In genomic region chr17:29456926-29457325, GRCm38 (mm10) we compare ENCODE assay signal across 17 mouse cellular contexts. TPM values are rescaled to one million over a fixed set of nuclear protein-coding genes. Genes with fewer than 3 reads are reported as not detected.
DNase-seq lines count a peak whose midpoint lies in the region; ATAC-seq and TF ChIP-seq lines count a peak whose summit lies in the region.
"Had no signal": no experiment of that assay in that cellular context is flagged by ENCODE, and none has a peak within 500 bp of the region (broad histone marks: within the 10 kb centered on the region; RNA-seq: fewer than 3 reads in every experiment).

No protein-coding gene starts in this region.

- H3K4me1 ChIP-seq in heart, embryonic 14.5 days (ENCODE audit: control insufficient read depth in 2 of 2, insufficient read depth in 2 of 2, low read length in 2 of 2) = peaks cover 33 to 56% of the 10 kb centered on the region in 2 experiments
- peaks cover 89% of the 10 kb centered on the region for H3K4me1 ChIP-seq in E14TG2a.4 (replicated peaks; ENCODE audit: low read depth, low read length)
- H3K4me1 ChIP-seq in embryonic facial prominence, embryonic 12.5 days = peaks cover 47% of the 10 kb centered on the region
- peaks cover 39% of the 10 kb centered on the region for H3K4me1 ChIP-seq in limb, embryonic 12.5 days (replicated peaks)

- no peak for DNase-seq in heart, adult 11 months
- no peak for DNase-seq in spleen, postnatal 36 days (ENCODE audit: low spot score in 2 of 2)
- no peak for DNase-seq in retina, postnatal 1 day
- DNase-seq: liver; lung, embryonic 14.5 days; midbrain, embryonic 14.5 days; right cerebral cortex, postnatal 14 days had no signal

- H3K27ac ChIP-seq in heart, embryonic 14.5 days (replicated peaks in 1 of 2; ENCODE audit: control insufficient read depth in 1 of 2, insufficient read depth in 1 of 2, low read depth in 2 of 2, low read length in 2 of 2) = peak overlapping the region; percentile 88 to 97
- H3K27ac ChIP-seq in embryonic facial prominence, embryonic 12.5 days = peak overlapping the region; percentile 84
- H3K27ac ChIP-seq in limb, embryonic 12.5 days = peak overlapping the region; percentile 7; the same call in 1 of the 2 replicates
- H3K27ac ChIP-seq: forebrain, embryonic 12.5 days; hindbrain, embryonic 12.5 days; left cerebral cortex, adult 2 months; macrophage had no signal

- H3K36me3 ChIP-seq in heart, embryonic 14.5 days (ENCODE audit: control insufficient read depth, insufficient read depth, low read length) = no peaks in the 10 kb centered on the region
- H3K36me3 ChIP-seq in E14TG2a.4 (ENCODE audit: insufficient read depth, low read length) = peaks cover 8% of the 10 kb centered on the region
- no peaks in the 10 kb centered on the region for H3K36me3 ChIP-seq in embryonic facial prominence, embryonic 12.5 days
- no peaks in the 10 kb centered on the region for H3K36me3 ChIP-seq in limb, embryonic 12.5 days
- H3K36me3 ChIP-seq: forebrain, embryonic 12.5 days; hindbrain, embryonic 12.5 days; intestine, embryonic 15.5 days had no signal

- WGBS in heart, embryonic 14.5 days = 65% methylated on average over 2 of the region's 2 CpGs
- WGBS in embryonic facial prominence, embryonic 12.5 days = 57% methylated on average over 2 of the region's 2 CpGs
- 65% methylated on average over 2 of the region's 2 CpGs for WGBS in limb, embryonic 12.5 days

- no peak for TF ChIP-seq CTCF in E14TG2a.4 (conservative IDR thresholded peaks at IDR 0.05; ENCODE audit: low read length)

- no peak for ATAC-seq in heart, embryonic 14.5 days (ENCODE audit: insufficient number of reproducible peaks, insufficient read depth, low FRiP score, low read depth)
- no peak for ATAC-seq in embryonic facial prominence, embryonic 12.5 days (ENCODE audit: insufficient number of reproducible peaks, insufficient read depth, low FRiP score, low TSS enrichment)
- no peak for ATAC-seq in limb, embryonic 12.5 days (ENCODE audit: insufficient number of reproducible peaks, insufficient read depth, low FRiP score, low TSS enrichment, low read depth)
- ATAC-seq: activated CD4-positive, CD25-positive, alpha-beta regulatory T cell, adult 4 months; intestine, embryonic 15.5 days had no signal

- no peak overlapping the region for H3K4me3 ChIP-seq in heart, embryonic 14.5 days (ENCODE audit: control insufficient read depth in 1 of 2, insufficient read depth in 1 of 2, low read depth in 1 of 2, low read length in 2 of 2)
- H3K4me3 ChIP-seq in E14TG2a.4 (replicated peaks; ENCODE audit: low read length) = 0 out of 2 replicates have a peak overlapping the region, but pooled peaks have one; percentile 32
- H3K4me3 ChIP-seq in embryonic facial prominence, embryonic 12.5 days = no peak overlapping the region
- H3K4me3 ChIP-seq in limb, embryonic 12.5 days (replicated peaks) = no peak overlapping the region
- H3K4me3 ChIP-seq: forebrain, embryonic 12.5 days; hindbrain, embryonic 12.5 days; intestine, embryonic 15.5 days; left cerebral cortex, adult 2 months had no signal

- no peak overlapping the region for H3K4me2 ChIP-seq in heart, embryonic 14.5 days (ENCODE audit: low read length)
- H3K4me2 ChIP-seq in embryonic facial prominence, embryonic 12.5 days (replicated peaks) = no peak overlapping the region
- no peak overlapping the region for H3K4me2 ChIP-seq in limb, embryonic 12.5 days
- H3K4me2 ChIP-seq: forebrain, embryonic 12.5 days; hindbrain, embryonic 12.5 days; intestine, embryonic 15.5 days; lung, embryonic 14.5 days had no signal

- H3K9me3 ChIP-seq in heart, embryonic 14.5 days (ENCODE audit: control insufficient read depth, low read length) = 0 out of 2 replicates have a peak, but pooled peaks cover 2% of the 10 kb centered on the region
- H3K9me3 ChIP-seq in E14TG2a.4 (ENCODE audit: low read length) = no peaks in the 10 kb centered on the region
- H3K9me3 ChIP-seq in embryonic facial prominence, embryonic 12.5 days = 0 out of 2 replicates have a peak, but pooled peaks cover 2% of the 10 kb centered on the region
- no peaks in the 10 kb centered on the region for H3K9me3 ChIP-seq in limb, embryonic 12.5 days
- H3K9me3 ChIP-seq: forebrain, embryonic 12.5 days; hindbrain, embryonic 12.5 days; intestine, embryonic 15.5 days had no signal

- no peaks in the 10 kb centered on the region for H3K27me3 ChIP-seq in heart, embryonic 14.5 days (ENCODE audit: control insufficient read depth, insufficient read depth, low read length)
- no peaks in the 10 kb centered on the region for H3K27me3 ChIP-seq in E14TG2a.4 (ENCODE audit: insufficient read depth, low read length)
- no peaks in the 10 kb centered on the region for H3K27me3 ChIP-seq in embryonic facial prominence, embryonic 12.5 days
- H3K27me3 ChIP-seq in limb, embryonic 12.5 days = no peaks in the 10 kb centered on the region
- H3K27me3 ChIP-seq: hindbrain, embryonic 12.5 days; intestine, embryonic 15.5 days had no signal

- peak overlapping the region; percentile 68 for H3K9ac ChIP-seq in heart, embryonic 14.5 days (ENCODE audit: low read length)
- H3K9ac ChIP-seq in embryonic facial prominence, embryonic 12.5 days = no peak overlapping the region
- no peak overlapping the region for H3K9ac ChIP-seq in limb, embryonic 12.5 days (replicated peaks)
- H3K9ac ChIP-seq: intestine, embryonic 15.5 days; lung, embryonic 14.5 days had no signal

RNA-seq across cellular contexts. Expression of gene Pim1, which starts 33.6 kb away (rescaled TPM):
- polyA plus RNA-seq in heart, embryonic 14.5 days (2014; fragmentation: Nextera tagmentation; extraction: Ambion mirVana) = 14.1 and 16.5 TPM in 2 replicates
- 20.1 and 20.3 TPM in 2 replicates for polyA plus RNA-seq in embryonic facial prominence, embryonic 12.5 days (2016; fragmentation: Nextera tagmentation; extraction: Ambion mirVana)
- polyA plus RNA-seq in limb, embryonic 12.5 days (2016; fragmentation: Nextera tagmentation; extraction: Ambion mirVana) = 21.4 and 24.2 TPM in 2 replicates

Comparison
In these comparisons a context has a peak if more than half of its experiments do, and no peak if none do; other contexts are left out.
1. H3K27ac ChIP-seq: peak in every context shown above with its lines; median percentile 92 in heart, embryonic 14.5 days; 84 in embryonic facial prominence, embryonic 12.5 days; 7 in limb, embryonic 12.5 days.